In the genomic region with DNA sequence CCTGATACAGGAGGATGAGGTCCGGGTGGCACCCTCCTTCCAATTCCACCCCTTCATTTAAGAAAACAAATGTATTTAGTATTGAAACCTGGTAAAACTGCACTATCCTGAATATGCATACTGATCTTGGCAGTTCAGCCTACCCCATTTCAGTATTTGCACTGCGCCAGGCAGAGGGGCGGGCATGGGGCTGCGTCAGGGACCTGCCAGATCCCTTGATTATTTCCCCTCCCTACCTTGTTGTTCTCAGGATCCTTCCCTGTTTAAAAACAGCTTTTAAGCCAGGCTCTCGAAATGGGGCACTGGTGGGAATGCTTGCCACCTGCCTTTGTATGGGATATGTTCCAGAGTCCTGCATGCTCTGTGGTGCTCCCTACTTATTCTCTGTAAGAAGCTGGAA, we compare ENCODE assay signal across 8 mouse cellular contexts. TPM values are rescaled to one million over a fixed set of nuclear protein-coding genes. Genes with fewer than 3 reads are reported as not detected.
DNase-seq lines count a peak whose midpoint lies in the region; ATAC-seq and TF ChIP-seq lines count a peak whose summit lies in the region.

No protein-coding gene starts in this region.

- ATAC-seq in liver, embryonic 13.5 days (ENCODE audit: low read depth) = no peak

- WGBS in thymus, adult 2 months = 46% methylated on average over 5 of the region's 5 CpGs
- WGBS in liver, embryonic 13.5 days (ENCODE audit: insufficient replicate concordance) = 54% methylated on average over 5 of the region's 5 CpGs

- peak overlapping the region; percentile 79 for H3K9ac ChIP-seq in liver, embryonic 13.5 days

- peak overlapping the region; percentile 94 for H3K4me3 ChIP-seq in thymus, adult 2 months (ENCODE audit: control insufficient read depth, insufficient read depth, low read length)
- peak overlapping the region; percentile 73 for H3K4me3 ChIP-seq in liver, embryonic 13.5 days (replicated peaks)

- DNase-seq in cerebellum, adult 18-20 months = peak; percentile 50 to 55
- no peak for DNase-seq in cerebellum, adult 11 months
- no peak for DNase-seq in thymus, adult 2 months
- DNase-seq in thymus, postnatal 0 days (ENCODE audit: low spot score) = no peak
- no peak for DNase-seq in liver, embryonic 13.5 days
- DNase-seq in urinary bladder, postnatal 4 days (ENCODE audit: low spot score in 2 of 2) = no peak
- no peak for DNase-seq in layer of hippocampus, adult 8-10 months (ENCODE audit: low spot score in 2 of 2)
- no peak for DNase-seq in embryo, embryonic 10 days (ENCODE audit: low spot score)

- no peaks in the 10 kb centered on the region for H3K27me3 ChIP-seq in thymus, adult 2 months (ENCODE audit: control insufficient read depth, insufficient read depth, low read length)
- H3K27me3 ChIP-seq in liver, embryonic 13.5 days = peaks cover 25% of the 10 kb centered on the region

- H3K4me1 ChIP-seq in thymus, adult 2 months (replicated peaks; ENCODE audit: control insufficient read depth, insufficient read depth, low read length) = peaks cover 56% of the 10 kb centered on the region
- H3K4me1 ChIP-seq in liver, embryonic 13.5 days (replicated peaks) = peaks cover 68% of the 10 kb centered on the region

- H3K9me3 ChIP-seq in liver, embryonic 13.5 days (replicated peaks) = no peaks in the 10 kb centered on the region

- peak overlapping the region; percentile 78; the same call in 1 of the 2 replicates for H3K27ac ChIP-seq in thymus, adult 2 months (ENCODE audit: control insufficient read depth, insufficient read depth, low read length)
- H3K27ac ChIP-seq in liver, embryonic 13.5 days = no peak overlapping the region

- no peaks in the 10 kb centered on the region for H3K36me3 ChIP-seq in thymus, adult 2 months (ENCODE audit: control insufficient read depth, insufficient read depth, low read length)
- no peaks in the 10 kb centered on the region for H3K36me3 ChIP-seq in liver, embryonic 13.5 days

- no peak for TF ChIP-seq CTCF in thymus, adult 2 months (IDR thresholded peaks at IDR 0.05; ENCODE audit: borderline replicate concordance, control insufficient read depth, extremely low read depth, insufficient read depth, low read length, poor library complexity)

- no peak for TF ChIP-seq POLR2A in thymus, adult 2 months (IDR thresholded peaks at IDR 0.05; ENCODE audit: control insufficient read depth, extremely low read depth, insufficient read depth, low read length, poor library complexity)

- peak overlapping the region; percentile 95 for H3K4me2 ChIP-seq in liver, embryonic 13.5 days

RNA-seq across cellular contexts. Expression of gene Hpcal1, which starts 1.7 kb away (rescaled TPM):
- 322 and 334 TPM in 2 replicates for polyA plus RNA-seq in thymus, adult 2 months (2012; rRNA removed)
- polyA plus RNA-seq in thymus, postnatal 0 days (2015; fragmentation: Nextera tagmentation; extraction: Ambion mirVana) = 145 and 152 TPM in 2 replicates
- polyA plus RNA-seq in liver, embryonic 13.5 days (2015; fragmentation: Nextera tagmentation; extraction: Ambion mirVana) = 15.7 and 16.0 TPM in 2 replicates
- 10 to 100 TPM; 61.9 to 68.4 (median 66.1) TPM for total RNA-seq in layer of hippocampus, adult 8-10 months (2022)

Comparison
In these comparisons a context has a peak if more than half of its experiments do, and no peak if none do; other contexts are left out.
1. DNase-seq: peak in cerebellum, adult 18-20 months (2 of 2); none in cerebellum, adult 11 months (single experiment), thymus, adult 2 months (single experiment), thymus, postnatal 0 days (single experiment), liver, embryonic 13.5 days (single experiment), urinary bladder, postnatal 4 days (0 of 2), layer of hippocampus, adult 8-10 months (0 of 2) and embryo, embryonic 10 days (single experiment).